Mouse (Mus musculus) forebrain, postnatal 0 days (tissue): ENCODE measurements at regions not wholly inside any gene's neighbourhood (a gene's known extent, or its start where the extent isn't known, plus 50 kb on each side); places are given as distances from the start of the nearest gene placed in this dataset.

Source experiments
- ATAC-seq: fragments of 200-750 bp; cut with Nextera tagmentation; 2 replicates; pipeline ENCODE4 v1.8.0; 2017; ENCODE audit warnings: mild to moderate bottlenecking, moderate library complexity
- DNase-seq: peaks from one replicate; pipeline ENCODE4 v3.0.0-alpha.2; 2015
- H3K27ac ChIP-seq: fragments of 300-500 bp; sonication (generic); 2 replicates; pipeline ENCODE4 v1.5.1; 2014; ENCODE audit warnings: low read depth, mild to moderate bottlenecking, antibody characterized with exemption, low read length, moderate library complexity, mixed read lengths
- H3K27me3 ChIP-seq: fragments of 300-500 bp; sonication (generic); 2 replicates; pipeline ENCODE4 v1.6.1; 2014; ENCODE audit warnings: mild to moderate bottlenecking, low read length, mixed read lengths; ENCODE audit not compliant: insufficient read depth
- H3K36me3 ChIP-seq: fragments of 300-500 bp; sonication (generic); 2 replicates; pipeline ENCODE4 v1.6.1; 2014; ENCODE audit warnings: mild to moderate bottlenecking, moderate library complexity; ENCODE audit not compliant: insufficient read depth
- H3K4me1 ChIP-seq: fragments of 300-500 bp; sonication (generic); 2 replicates; pipeline ENCODE4 v1.6.1; 2014; ENCODE audit warnings: antibody characterized with exemption; ENCODE audit not compliant: insufficient read depth
- H3K4me2 ChIP-seq: fragments of 300-500 bp; sonication (generic); 2 replicates; pipeline ENCODE4 v1.6.1; 2014; ENCODE audit warnings: low read depth, mild to moderate bottlenecking, moderate library complexity
- H3K4me3 ChIP-seq: fragments of 300-500 bp; sonication (generic); 2 replicates; pipeline ENCODE4 v1.5.1; 2014; ENCODE audit warnings: low read depth, low read length, mixed read lengths
- H3K9ac ChIP-seq: fragments of 300-500 bp; sonication (generic); 2 replicates; pipeline ENCODE4 v1.6.1; 2014; ENCODE audit warnings: mild to moderate bottlenecking
- H3K9me3 ChIP-seq: fragments of 300-500 bp; sonication (generic); 2 replicates; pipeline ENCODE4 v1.6.1; 2016; ENCODE audit warnings: low read length
- CTCF ChIP-seq: sonication (generic); IDR thresholded peaks from 2 replicates; pipeline ENCODE4 v1.5.1; 2016; ENCODE audit warnings: antibody characterized with exemption, control low read depth, low read depth
- WGBS: fragments of 180-500 bp; shearing (Covaris S2); extraction: QIAGEN DNeasy Blood & Tissue Kit; methylation state at CpG from one replicate; pipeline ENCODE4 v1.1.7; 2014; 5-methylcytosine and 5-hydroxymethylcytosine counted together

DNA sequence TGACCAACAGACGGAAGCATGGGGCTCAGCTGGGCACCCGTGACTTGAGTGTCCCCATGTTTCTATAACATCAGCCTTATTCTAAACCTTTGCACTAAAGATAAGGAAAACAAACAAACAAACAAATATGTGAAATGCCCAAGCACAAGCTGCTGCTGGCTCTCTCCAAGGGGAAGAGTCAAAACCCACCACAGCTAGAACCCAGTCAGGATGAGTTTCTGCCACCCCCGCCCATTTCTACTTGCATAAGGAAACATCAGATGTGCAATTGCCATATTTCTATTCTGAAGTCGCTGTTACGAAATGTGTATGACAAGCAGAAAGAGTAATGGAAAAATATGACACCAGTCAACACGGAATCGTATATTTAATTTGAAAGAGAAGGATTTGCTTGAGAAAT lies 107.5 kb upstream of the Qrfpr start:
- Histone ChIP-seq H3K27me3 (no peaks in the 10 kb centered on the region), H3K9me3 (no peaks in the 10 kb centered on the region), H3K9ac (no peak overlapping the region), H3K27ac (no peak overlapping the region), H3K4me3 (no peak overlapping the region), H3K4me2 (no peak overlapping the region), H3K4me1 (no peaks in the 10 kb centered on the region), H3K36me3 (no peaks in the 10 kb centered on the region)
- TF ChIP-seq CTCF = no peak
- ATAC-seq (no peak), DNase-seq (no peak)
- 85% methylated on average over 7 of the region's 7 CpGs for WGBS

DNA sequence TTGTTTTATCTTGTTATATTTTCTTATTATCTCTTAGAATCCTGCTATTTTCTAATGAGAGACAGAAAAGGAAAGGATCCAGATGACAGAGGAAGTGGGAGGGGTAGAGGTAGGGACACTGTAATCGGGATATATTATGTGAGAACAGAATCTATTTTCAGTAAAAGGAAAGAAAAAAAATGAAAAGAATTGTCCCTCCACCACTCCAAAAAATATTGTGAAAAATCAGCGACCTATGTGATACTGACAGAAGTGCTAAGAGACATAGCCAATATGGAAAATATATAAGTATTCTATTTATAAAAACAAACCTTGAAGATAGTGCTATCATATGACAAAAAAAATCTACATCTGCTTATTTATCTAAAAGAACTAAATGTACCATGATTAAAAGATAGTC lies 106.8 kb upstream of the Qrfpr start:
- no peak for ATAC-seq
- Histone ChIP-seq H3K27me3 (no peaks in the 10 kb centered on the region), H3K4me3 (no peak overlapping the region), H3K36me3 (no peaks in the 10 kb centered on the region), H3K4me2 (no peak overlapping the region), H3K4me1 (no peaks in the 10 kb centered on the region), H3K9ac (no peak overlapping the region), H3K9me3 (no peaks in the 10 kb centered on the region), H3K27ac (no peak overlapping the region)
- TF ChIP-seq CTCF = no peak
- 84% methylated on average over 2 of the region's 2 CpGs for WGBS
- DNase-seq = no peak

DNA sequence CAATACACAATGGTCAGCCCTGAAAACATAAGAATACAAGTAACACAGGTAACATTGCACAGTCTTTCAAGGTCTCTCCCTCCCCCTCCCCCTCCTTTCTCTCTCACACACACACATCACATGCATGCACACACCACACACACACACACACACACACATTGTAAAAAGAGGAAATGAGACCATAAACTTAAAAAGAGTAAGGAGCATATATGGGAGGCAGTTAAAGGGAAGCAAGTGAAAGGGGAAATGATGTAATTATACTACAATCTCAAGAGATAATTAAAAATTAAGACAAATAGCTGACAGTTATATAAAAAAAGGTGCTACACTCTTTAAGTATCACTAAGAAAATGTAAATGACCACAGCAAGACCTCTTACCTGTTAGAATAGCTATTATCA lies 96.5 kb upstream of the Qrfpr start:
- DNase-seq (no peak), ATAC-seq (no peak)
- Histone ChIP-seq H3K27ac (no peak overlapping the region), H3K36me3 (no peaks in the 10 kb centered on the region), H3K9ac (no peak overlapping the region), H3K4me3 (no peak overlapping the region), H3K9me3 (no peaks in the 10 kb centered on the region), H3K4me1 (no peaks in the 10 kb centered on the region), H3K4me2 (no peak overlapping the region), H3K27me3 (no peaks in the 10 kb centered on the region)
- no peak for TF ChIP-seq CTCF

DNA sequence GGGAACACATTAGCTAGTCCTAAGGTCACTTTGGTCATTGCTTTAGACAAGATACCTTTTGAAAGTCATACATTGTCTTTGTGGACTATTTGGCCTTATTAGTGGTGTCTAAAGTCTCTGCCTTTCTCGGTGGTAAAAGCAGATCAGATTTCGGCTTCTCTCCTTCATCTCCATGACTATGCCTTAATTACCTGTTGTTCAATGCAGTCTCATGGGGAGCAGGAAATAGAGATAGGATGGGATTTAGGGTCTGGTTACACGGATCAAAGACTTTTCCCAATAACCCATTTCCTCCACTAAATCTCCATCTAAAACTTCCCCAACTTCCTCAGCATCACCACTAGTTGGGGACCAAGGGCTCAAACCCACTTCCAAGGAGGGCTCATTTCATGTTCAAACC lies 89.2 kb upstream of the Qrfpr start:
- WGBS = 9% methylated on average over 3 of the region's 3 CpGs
- H3K4me2 ChIP-seq = no peak overlapping the region
- H3K4me3 ChIP-seq = no peak overlapping the region
- no peak overlapping the region for H3K27ac ChIP-seq
- no peaks in the 10 kb centered on the region for H3K9me3 ChIP-seq
- no peak for DNase-seq
- H3K4me1 ChIP-seq = no peaks in the 10 kb centered on the region
- TF ChIP-seq CTCF = no peak
- ATAC-seq = no peak
- H3K9ac ChIP-seq = no peak overlapping the region
- H3K27me3 ChIP-seq = no peaks in the 10 kb centered on the region
- no peaks in the 10 kb centered on the region for H3K36me3 ChIP-seq

DNA sequence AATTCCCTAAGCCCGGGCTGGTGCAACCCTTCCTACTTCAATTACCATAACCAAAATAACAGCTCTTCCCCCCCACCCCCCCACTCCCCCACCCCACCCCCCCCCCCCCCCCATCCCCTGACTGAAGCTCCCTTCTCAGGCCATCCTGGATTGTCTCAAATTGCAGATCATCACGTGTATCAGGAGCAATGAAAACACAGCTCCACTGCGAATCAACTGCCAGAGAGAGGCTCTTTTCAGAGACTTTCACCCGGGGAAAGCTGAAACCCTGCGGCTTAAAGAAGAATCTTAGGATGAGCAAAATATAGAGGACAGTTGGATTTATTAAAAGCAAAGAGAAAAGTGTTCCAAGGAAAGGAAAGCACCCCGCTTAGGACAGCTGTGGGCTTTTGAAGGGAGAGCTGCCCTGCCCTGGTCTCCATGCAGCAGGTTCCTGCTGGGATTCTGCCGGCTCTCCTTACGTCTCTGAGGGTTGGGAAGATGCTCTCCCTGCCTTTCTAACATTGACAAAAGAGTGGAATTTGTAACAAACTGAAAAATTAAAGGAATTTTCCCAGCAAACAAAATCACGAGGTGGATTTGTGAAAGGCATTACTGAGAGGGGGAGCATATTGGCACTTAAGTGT lies 88.6 kb upstream of the Qrfpr start:
- no peak overlapping the region for H3K9ac ChIP-seq
- no peak for TF ChIP-seq CTCF
- H3K27me3 ChIP-seq = no peaks in the 10 kb centered on the region
- ATAC-seq (peak; percentile 54), DNase-seq (no peak)
- no peaks in the 10 kb centered on the region for H3K4me1 ChIP-seq
- H3K9me3 ChIP-seq = no peaks in the 10 kb centered on the region
- H3K27ac ChIP-seq = no peak overlapping the region
- no peaks in the 10 kb centered on the region for H3K36me3 ChIP-seq
- WGBS = 5% methylated on average over 9 of the region's 9 CpGs
- H3K4me2 ChIP-seq = peak overlapping the region; percentile 21
- H3K4me3 ChIP-seq = no peak overlapping the region

DNA sequence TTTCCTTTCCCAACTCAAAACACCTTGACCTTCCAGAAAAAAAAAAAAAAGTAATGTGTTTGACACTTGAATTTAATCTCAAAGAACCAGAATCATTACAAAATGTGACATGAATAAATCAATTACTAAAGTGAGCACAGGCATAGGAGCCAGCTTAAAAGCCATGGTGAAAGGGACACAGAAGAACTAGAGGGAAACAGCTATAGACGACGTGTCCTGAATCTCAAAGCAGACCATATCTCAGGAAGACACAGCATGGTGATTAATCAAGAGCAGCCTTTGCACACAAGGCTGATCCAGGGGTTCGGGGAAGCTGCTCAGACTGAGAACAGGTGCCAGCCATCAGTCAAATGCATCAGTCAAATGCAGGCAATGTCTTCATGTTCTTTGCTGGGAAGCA lies 74.7 kb upstream of the Qrfpr start:
- no peak for ATAC-seq
- no peak for DNase-seq
- Histone ChIP-seq H3K4me1 (no peaks in the 10 kb centered on the region), H3K4me2 (no peak overlapping the region), H3K4me3 (no peak overlapping the region), H3K27ac (no peak overlapping the region), H3K27me3 (no peaks in the 10 kb centered on the region), H3K9me3 (no peaks in the 10 kb centered on the region), H3K36me3 (no peaks in the 10 kb centered on the region), H3K9ac (no peak overlapping the region)
- no peak for TF ChIP-seq CTCF
- WGBS = 69% methylated on average over 3 of the region's 3 CpGs

DNA sequence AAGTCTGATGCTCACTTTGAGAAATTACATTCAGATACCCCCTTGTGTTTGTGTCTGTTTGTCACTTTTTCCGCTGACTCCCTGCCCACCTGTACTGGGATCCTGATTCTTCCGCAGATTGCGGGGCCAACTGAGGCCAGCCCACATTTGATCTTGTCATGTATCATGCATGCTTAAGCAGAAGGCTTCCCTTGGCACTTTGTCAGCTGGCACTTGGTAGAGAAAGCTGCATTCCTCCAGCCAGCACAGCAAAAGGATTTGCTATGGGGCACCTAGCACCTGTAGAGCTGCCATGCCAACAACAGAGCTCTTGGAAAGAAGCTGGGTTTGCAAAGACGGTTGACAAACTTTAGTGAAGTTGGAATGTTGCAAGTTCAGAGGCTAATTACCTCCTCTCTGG lies 69.9 kb upstream of the Qrfpr start:
- Histone ChIP-seq H3K4me3 (no peak overlapping the region), H3K9ac (no peak overlapping the region), H3K36me3 (no peaks in the 10 kb centered on the region), H3K27me3 (no peaks in the 10 kb centered on the region), H3K27ac (no peak overlapping the region), H3K4me2 (no peak overlapping the region), H3K9me3 (no peaks in the 10 kb centered on the region), H3K4me1 (no peaks in the 10 kb centered on the region)
- TF ChIP-seq CTCF = no peak
- DNase-seq (no peak), ATAC-seq (no peak)
- 85% methylated on average over 4 of the region's 4 CpGs for WGBS

DNA sequence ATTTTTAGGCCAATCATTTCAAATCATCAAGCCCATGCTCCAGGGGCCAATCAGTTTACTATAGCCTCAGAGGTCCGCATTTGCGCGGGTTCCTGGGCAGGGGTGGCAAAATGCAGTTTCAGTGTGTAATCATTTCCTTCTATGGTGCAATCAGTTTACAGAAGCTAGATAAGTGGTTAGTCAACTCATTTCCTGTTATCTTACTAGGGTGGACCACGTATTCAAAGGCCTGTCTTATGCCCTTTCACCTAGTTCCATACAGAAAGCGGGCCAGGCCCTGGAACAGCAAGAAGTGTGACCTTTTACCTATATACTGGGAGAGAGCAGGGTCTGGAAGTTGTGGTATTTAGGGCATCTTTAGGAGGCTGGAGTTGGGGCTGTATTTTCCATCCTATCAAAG lies 62.0 kb upstream of the Qrfpr start:
- 82% methylated on average over 5 of the region's 5 CpGs for WGBS
- no peak for DNase-seq

More for the DNA sequence above, 62.0 kb upstream of the Qrfpr start:
- TF ChIP-seq CTCF = no peak
- no peak overlapping the region for H3K4me3 ChIP-seq
- no peaks in the 10 kb centered on the region for H3K9me3 ChIP-seq
- H3K4me2 ChIP-seq = no peak overlapping the region
- no peaks in the 10 kb centered on the region for H3K27me3 ChIP-seq
- no peak overlapping the region for H3K9ac ChIP-seq
- no peak for ATAC-seq
- H3K4me1 ChIP-seq = no peaks in the 10 kb centered on the region
- no peaks in the 10 kb centered on the region for H3K36me3 ChIP-seq
- H3K27ac ChIP-seq = no peak overlapping the region
